Mouse (Mus musculus) gastrocnemius, postnatal 10 days (tissue): Measurements from ENCODE around the gene Defb19. TPM values are rescaled to one million over a fixed set of nuclear protein-coding genes. Genes with fewer than 3 reads are reported as not detected.
A peak's percentile ranks its signal among the peaks of the same experiment; 100 is the strongest.

ENCODE experiments used
- DNase-seq: peaks from one replicate; pipeline ENCODE4 v3.0.0; 2021; ENCODE audit warnings: mixed read lengths
- long read RNA-seq, 2 experiments: library from polyadenylated mRNA; stranded (forward); transcript quantifications; one replicate each; pipeline ENCODE4 v2.0.0; 2021
- total RNA-seq, 2 experiments: library from RNA; stranded (reverse); gene quantifications; 2 replicates each; pipeline ENCODE4 v1.2.3; 2021

Gene Defb19
- total RNA-seq: not detected
- long read RNA-seq, experiment 1: 0 reads
- long read RNA-seq, experiment 2: 0 reads

DNA sequence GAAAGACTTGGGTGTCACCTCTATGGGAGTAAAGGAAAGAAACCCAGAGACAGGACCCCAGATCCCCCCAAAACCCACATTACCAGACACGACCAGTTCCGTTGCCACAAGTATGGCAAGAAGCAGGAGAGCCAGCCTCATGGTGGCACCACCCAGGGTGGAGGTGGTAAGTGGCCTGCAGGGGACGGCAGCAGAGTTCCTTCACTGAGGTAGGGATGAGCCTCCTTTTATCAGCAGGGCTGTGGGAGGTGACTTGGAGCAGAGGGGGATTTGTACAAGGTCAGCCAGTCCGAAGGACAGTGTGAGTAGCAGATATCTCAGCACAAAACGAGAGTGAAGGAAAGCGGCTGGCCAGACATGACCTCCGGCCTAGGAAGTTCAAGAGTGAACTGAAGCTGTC, at the start of gene Defb19:
Gene Defb19 (minus strand): TSS at position 206 of the 400 bp plus-strand sequence.
- DNase-seq: no peak

DNA sequence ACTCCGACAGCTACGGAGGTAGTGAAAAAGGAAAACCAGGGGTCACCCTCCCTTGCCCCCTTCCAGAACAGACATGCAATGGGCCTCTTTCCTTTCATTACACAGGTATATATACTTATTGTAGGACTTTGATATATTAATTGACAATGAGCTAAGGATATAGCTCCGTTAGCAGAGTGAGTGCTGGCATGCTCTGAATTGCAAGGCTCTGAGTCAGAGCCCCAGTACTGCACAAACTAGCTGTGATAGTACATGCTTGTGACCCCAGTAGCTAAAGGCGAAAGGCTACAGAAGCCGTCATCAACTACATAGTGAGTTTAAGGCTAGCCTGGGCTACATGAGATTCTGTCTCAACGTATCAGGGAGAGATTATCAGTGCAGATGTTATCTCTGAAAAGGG, 49.8 kb upstream of the Defb19 start:
- DNase-seq: no peak

DNA sequence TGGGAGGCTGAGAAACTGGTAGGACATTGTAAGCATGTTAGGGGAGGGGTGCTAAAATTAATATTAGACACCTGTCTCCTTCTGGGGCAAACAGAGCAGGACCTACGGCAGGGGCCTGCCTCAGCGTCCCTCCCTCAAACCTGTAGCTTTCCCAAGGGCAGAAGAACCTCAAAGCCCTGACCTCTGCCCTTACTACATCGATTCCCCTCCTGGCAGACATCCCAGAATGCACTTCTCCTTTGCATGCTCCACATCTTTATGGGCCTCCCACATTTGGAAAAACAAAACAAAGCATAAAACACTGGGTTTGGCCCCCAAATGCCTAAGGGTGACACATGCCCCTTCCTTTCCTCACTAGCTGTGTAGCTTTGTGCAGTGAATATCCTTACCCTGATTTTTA, 49.1 kb upstream of the Defb19 start:
- no peak for DNase-seq

DNA sequence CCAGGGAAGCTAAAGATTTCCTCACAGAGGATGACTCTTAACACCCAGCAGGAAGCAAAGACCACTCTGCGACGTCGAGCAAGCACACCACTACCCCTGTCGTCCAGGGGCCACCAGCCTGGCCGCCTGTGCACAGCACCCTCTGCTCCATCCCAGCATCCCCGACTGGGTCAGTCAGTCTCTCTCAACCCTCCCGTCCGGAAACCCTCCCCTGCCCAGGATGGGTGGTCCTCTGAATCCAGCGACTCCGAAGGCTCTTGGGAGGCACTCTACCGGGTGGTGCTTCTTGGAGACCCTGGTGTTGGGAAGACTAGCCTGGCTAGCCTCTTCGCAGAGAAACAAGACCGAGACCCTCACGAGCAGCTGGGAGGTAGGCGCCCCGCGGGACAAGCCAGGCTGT, 48.0 kb upstream of the Defb19 start:
- DNase-seq: peak; percentile 22

DNA sequence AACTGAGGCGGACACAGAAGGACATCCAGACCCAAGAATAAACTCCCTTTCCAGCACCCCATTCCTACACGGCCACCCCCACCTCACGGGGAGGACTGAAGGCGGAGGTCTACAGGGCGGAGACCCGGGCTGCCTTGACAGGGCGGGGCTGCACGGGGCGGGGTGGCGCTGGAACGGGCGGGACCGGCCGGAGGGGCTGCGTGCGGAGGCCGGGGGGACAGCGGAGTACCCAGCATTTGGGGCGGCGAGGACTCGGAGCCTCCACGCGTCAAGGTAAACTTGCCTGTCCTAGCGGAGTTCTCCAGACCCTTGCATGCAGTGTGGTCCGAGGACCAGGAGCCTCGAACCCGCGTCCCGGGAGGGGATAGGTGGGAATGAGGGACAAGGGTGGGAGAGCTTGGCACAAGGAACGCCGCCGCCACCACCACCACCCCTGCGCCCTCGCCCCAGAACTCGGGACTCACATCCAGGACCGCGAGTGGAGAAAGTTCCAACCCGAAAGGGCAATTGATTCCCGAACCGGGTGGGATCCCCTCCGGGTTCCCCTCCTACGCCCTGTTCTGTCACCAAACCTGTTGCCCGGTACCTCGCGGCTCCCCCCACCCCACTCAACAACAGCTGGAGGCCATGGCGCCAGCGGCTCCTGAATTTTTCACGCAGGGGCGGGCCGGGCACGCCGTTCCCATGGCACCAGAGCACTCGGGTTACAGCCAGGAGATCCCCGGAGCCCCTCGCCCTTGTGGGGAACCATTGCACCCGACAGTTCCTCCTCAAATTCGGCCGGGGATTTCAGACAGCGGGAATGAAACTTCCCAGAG, 46.9 kb upstream of the Defb19 start, which contains the start of gene Rem1:
Gene Rem1 (plus strand): TSS at position 178 of the 818 bp plus-strand sequence.
- DNase-seq: peak; percentile 49

DNA sequence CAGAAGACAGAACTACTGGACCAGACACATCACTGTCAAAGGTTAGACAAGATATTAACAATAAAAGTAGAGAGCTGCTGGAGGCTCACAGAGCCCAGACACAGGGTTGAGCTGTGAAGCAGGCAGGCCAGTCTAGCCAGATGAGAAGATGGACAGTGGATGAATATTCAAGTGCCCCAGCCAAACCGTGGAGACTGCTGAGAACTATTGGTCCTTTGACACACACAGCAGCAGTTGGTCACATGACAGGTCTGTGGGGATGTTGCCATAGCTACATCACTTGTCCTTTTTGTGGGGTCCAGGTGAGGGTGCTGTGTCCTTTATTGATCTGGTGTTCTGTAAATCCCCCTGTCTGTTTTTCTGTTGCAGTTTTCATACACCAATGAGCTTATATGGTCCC, 45.1 kb upstream of the Defb19 start:
- no peak for DNase-seq

DNA sequence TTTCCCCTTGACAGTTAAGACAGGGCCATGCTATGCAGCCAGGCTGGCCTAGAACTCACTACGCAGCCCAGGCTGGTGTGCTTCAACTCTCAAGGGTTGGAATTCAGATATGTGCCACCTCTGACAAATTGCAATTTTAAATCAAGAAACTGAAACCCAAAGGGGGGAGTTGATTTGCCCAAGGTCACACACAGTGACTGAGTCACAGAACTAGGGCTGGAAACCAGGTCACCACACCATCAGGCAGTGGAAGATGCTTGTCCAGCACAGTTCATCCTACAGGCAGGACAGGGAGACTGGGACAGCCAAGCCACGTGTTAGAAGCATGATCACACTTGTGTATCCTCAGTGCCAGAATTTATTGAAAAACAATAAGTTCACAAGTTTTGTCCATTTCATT, 44.5 kb upstream of the Defb19 start:
- no peak for DNase-seq

DNA sequence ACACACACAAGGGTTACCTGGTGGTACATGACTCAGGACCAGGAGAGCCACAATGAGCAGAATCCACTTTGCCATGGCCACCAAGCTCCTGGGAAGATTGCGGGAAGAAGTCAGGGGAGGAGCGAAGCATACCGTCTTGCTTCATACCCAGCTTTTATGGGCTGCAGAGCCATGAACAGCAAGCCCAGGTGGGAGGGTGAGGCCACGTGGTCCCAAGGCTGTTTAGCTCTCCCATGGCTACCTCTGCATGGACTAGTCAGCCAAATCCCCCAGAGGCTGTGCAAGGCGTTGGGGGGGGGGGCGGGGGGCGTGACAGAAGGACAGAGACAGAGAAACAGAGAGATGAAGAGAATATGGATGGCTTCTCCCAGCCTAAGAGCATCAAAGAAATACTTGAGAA, 42.8 kb upstream of the Defb19 start, which contains the start of gene Defb25:
Gene Defb25 (minus strand): TSS at position 101 of the 400 bp plus-strand sequence.
- no peak for DNase-seq

DNA sequence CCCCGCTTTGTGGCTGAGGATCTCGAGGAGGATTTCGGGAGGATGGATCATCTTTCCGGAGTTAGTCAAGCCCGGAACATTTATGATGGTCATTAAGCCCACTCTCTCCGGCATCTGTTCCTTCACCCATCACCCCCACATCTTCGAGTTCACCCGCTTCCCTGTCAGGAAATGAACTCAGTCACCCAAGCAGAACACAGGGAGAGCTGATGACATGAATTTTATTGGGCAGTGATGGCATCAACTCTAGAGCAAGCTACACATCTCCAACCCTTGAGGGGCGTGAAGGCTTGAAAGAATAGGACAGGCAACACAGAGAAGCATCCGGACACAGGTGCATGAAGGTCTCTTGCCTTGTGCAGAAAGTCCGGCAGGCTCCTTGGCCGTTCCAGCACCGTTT, 42.0 kb upstream of the Defb19 start:
- no peak for DNase-seq

DNA sequence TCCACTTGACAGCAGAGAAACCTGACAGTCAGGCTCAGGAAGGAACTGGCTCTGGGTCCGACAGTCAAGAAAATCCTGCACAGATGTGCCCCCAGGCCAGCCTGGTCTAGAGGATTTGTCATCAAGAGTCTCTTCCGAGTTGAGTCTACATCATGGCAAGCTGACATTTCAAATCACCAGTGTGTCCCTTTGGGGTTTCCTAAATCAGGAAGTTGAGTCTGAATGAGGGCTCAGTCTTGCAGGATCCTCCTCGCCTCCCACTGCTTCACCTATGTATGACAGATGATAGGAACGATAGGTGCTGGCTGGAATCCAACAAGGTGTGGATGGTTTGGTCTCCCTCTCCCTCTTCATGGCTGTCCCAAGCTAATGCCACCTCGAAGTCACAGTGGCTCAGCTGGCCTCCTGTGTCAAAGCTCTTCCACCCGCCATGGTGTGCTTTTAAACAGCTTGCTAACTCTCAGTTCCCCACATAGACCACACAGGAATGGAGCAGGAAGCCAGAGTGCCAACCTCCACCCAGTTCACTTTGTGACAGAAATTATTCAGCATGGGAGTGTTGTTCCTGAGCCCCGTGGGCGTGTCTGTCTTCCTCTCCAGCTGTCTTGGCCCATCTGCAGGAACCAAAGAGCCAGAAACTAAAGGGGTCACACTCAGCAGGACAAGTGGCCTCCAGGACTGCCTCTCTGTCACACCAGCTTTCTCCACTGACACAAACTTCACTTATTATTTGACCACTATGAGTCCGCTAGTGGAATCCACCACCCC, 40.4 kb upstream of the Defb19 start:
- peak; percentile 22 for DNase-seq

DNA sequence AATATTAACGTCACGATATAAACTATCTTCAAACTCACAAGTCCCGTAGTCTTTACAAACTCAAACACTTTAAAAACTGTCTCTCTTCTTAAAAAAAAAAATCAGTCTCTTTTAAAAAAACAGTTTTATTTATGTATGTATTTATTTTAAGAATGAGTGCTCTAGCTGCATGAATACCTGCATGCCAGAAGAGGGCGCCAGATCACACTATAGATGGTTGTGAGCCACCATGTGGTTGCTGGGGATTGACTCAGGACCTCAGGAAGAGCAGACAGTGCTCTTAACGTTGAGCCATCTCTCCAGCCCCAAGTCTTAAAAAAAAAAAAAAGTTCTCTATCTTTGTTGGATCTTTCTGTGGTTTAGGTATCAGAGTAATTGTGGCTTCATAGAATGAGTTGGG, 37.3 kb upstream of the Defb19 start:
- DNase-seq: no peak

DNA sequence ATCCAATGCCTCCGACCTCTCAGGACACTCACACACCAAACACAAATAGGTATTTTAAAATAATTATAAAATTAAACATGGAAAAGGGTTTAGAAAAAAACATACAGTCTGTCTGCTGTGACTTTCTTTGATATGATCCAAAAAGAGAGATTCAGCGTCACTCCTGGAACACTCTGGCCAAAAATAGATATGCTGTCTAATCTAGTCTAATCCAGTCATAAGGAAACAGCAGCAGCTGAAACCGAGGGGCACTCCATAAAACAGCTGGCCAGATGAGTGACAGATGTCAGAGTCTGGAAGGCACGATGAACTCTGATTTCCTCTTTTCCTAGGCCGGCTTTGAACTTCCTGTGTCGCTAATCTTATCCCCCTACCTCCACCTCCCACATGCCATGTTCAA, 36.4 kb upstream of the Defb19 start:
- no peak for DNase-seq

DNA sequence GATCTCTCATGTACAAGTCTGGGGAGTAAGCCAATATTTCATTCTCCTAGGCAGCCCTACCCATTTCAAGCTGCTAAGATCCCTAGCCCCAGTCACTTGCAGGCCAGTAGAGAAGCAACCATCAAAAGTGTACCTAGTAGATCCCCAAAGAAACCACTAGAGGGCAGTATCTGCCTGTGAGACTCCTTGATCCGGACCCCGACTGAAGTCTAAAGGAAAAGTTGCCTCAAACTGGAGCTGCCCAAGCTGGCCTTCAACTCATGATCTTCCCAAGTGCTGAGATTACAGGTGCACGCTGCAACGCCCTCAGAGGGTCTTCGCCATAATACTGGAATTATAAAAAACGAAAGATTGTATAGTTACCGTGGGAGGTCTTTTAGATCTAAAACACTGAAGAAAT, 35.5 kb upstream of the Defb19 start:
- peak; percentile 40 for DNase-seq

DNA sequence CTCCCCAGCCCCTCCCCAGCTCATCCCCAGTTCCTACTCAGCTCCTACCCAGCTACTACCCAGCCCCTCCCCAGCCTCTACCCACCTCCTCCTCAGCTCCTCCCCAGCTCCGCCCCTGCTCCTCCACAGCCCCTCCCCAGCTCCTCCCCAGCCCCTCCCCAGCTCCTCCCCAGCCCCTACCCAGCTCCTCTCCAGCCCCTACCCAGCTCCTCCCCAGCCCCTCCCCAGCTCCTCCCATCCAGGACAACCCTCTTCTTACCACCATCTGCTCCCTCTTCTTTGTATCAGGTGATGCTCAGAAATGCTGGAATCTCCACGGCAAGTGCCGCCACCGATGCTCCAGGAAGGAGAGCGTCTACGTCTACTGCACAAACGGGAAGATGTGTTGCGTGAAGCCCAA, 32.1 kb upstream of the Defb19 start:
- no peak for DNase-seq

DNA sequence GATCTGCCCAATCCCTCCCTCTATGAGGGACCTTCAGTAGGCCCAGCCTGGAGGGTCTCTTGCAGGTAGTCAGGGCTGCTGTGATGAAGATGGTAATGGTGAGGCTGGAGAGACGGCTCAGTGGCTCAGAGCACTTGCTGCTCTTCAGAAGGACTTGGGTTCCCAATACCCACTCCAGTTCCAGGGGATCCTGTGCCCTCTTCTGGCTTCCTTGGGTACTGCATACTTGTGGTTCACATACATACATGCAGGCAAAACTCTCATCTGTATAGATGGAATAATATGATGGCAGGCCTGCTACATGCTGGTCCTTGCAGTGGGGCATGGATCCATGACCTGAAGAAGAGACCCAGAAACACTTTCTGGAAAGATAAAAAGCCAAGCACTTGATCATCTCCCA, 28.6 kb upstream of the Defb19 start:
- DNase-seq: no peak

DNA sequence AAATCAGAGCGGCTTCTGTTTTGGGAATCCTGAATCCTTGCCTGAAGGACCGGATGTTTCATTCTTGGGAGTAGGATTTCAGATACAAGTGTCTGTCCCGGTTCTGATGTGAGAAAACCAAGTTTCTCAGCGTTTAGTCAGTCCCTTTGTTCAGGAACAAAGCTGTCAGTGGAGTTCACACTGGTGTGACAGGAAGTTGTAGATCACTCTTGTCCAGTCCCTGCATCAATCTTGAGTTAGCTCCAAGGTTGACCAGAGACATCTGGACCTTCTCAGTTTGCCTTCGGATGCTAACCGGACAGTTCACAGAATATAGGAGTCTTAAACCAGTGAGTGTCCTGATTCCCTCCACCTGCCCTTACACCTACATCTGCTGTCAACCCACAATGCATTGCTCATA, 27.6 kb upstream of the Defb19 start:
- no peak for DNase-seq

DNA sequence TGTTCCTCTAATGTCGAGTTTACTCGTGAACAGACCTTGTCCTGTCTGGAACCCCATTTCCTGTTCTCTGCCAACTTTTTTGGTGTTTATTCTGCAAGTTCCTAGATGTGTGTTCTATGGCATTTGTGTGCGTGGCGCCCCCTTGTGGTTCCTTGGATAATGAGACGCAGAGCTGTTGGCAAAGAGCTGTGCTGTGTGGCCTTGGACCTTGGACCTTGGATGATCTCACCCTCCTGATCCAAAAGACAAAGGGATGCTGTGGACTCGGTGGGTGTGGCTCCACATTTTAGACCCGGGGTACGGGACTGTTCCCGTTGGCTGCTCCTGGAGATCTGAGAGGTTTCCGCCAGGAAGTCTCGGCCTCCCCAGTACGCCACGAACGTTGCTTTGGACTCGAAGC, 23.9 kb upstream of the Defb19 start, which contains the start of gene Defb36:
Gene Defb36 (plus strand): TSS at position 271 of the 400 bp plus-strand sequence.
- DNase-seq: peak; percentile 61

DNA sequence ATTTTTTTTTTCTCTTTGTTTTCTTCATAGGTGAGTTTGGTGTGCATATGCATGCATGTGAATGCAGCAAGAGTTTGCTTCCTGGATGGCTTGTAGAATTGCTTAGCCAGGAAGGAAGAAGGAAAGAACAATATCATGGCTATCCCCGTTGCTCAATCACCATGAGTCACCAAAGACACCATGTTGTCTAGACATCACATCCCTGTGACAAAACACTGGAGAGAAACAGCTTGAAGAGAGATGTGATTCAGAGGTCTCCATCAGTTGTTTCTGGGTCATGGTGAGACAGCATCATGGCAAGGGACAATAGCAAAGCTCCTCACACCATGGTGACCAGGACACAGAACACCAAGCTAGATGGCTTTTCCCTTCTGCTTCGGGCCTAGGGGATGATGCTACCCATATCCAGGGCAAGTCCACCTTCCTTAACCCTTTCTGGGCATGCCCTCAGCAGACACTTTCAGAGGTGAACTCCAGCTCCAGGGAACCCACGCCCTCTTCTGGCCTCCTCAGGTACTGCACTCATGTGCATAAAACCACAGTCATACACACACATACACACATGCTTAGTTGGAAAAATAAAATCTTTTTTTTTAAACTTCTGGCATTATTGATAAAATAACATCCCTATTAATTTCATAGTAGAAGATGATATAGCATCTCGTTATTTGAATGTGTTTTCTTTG, 21.3 kb upstream of the Defb19 start:
- DNase-seq: no peak

DNA sequence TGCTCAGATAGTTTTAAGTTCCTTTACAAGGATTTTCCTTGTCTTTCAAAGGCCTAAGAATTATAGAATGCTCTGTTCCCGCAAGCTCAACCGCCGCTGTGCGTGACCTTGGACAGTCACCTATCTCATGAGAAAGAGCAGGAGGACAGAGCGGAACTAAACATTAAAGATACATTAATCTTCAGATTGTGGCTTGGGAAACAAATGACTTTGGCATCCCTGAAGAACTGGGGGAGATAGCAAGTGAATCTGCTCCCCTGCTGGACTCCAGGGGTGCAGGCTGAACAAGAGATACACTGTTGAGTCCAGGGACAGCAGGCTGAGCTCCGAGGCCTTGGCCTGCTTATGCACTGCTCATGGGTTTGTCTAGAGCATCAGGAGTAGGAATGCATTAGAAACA, 20.0 kb upstream of the Defb19 start:
- no peak for DNase-seq

DNA sequence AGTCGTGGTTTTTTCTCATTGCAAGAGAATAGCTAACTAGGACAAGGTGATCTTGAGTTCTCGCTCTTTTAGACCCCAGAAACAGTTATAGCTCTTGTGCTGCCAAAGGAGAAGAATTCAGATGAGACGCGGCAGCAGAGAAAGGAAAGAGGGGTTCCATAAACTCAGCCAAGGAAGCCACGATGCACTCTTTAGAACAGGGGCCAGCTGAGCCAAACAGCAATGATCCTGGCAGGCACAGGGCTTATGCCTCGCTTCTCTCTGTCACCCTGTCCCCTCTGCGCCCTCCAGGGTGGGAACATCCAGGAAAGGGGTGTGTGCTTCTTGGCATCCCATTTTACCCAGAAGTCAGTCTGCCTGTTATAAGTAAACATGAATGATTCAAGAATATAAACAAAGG, 19.2 kb upstream of the Defb19 start, which contains the start of gene Defb45:
Gene Defb45 (minus strand): TSS at position 101 of the 400 bp plus-strand sequence.
- no peak for DNase-seq

DNA sequence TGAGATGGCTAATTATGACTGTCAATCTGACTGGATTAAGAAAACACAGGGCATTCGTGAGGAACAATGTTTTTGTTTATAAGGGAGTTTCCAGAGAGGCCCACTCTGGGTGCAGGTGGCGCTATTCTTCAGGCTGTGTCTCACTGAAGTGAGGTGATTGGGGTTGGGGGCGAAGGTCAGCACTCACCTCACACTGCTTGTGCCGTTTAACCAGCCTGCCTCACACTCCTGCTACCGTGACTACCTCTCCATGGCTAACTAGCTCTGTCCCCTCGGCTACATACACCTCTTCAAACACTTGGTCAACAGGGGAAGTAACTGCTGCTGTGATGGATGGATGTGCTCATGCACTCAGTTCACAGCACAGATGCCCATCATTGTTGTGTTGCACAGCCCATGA, 8.9 kb upstream of the Defb19 start:
- DNase-seq: no peak

DNA sequence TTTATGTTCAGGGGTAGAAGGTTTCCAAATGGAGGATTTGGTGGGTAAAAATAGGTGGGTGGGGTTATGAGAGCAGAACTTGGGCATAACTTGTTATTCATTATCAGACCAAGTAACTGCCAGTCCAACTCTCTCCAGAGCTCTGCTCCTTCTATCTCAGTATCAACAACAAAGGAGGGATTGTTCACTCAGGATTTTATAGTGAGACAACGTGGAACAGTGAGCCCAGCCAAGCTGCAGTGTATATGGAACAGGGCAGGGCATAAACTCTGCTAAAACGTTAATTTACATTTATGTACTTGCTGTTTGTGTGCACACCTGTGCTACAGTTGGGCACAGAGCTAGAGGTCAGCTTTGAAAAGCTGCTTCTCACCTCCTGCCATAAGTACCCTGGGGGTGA, 8.3 kb upstream of the Defb19 start:
- DNase-seq: no peak
